Mouse (Mus musculus): ENCODE measurements around the gene Plekha5. TPM values are rescaled to one million over a fixed set of nuclear protein-coding genes. Genes with fewer than 3 reads are reported as not detected.
A peak's percentile ranks its signal among the peaks of the same experiment; 100 is the strongest.
"Not testable (repeated sequence)": the region's sequence is repeated elsewhere in the genome, so short reads cannot be mapped to it uniquely, and the experiment has no call there.

Gene Plekha5
- polyA plus RNA-seq, 1 experiment from 2014 or later, result 30.1 TPM

- H3K36me3 ChIP-seq (ENCODE audit: control insufficient read depth, insufficient read depth, low read length), result no peaks in the 10 kb centered on the region; the same call in 1 of the 2 replicates
- WGBS, result 75% methylated on average over 4 of the region's 4 CpGs
- no peak overlapping the region for H3K4me2 ChIP-seq (ENCODE audit: low read depth, low read length)
- no peak overlapping the region for H3K27ac ChIP-seq (ENCODE audit: low read length)
- H3K4me1 ChIP-seq (ENCODE audit: control insufficient read depth, insufficient read depth, low read length), result peaks cover 18% of the 10 kb centered on the region
- no peak overlapping the region for H3K9ac ChIP-seq (ENCODE audit: low read depth, low read length)
- ATAC-seq, result no peak
- H3K27me3 ChIP-seq (replicated peaks; ENCODE audit: control insufficient read depth, insufficient read depth, low read length), result no peaks in the 10 kb centered on the region
- no peaks in the 10 kb centered on the region for H3K9me3 ChIP-seq (ENCODE audit: control insufficient read depth, low read length)
- H3K4me3 ChIP-seq (ENCODE audit: low read length), result no peak overlapping the region
Observed at GRCm38 (mm10) chr6:140523600-140523999, 99.7 kb downstream of the Plekha5 start.

- no peak for ATAC-seq
- H3K4me3 ChIP-seq (ENCODE audit: low read length), result no peak overlapping the region
- H3K4me1 ChIP-seq (ENCODE audit: control insufficient read depth, insufficient read depth, low read length), result no peaks in the 10 kb centered on the region
- no peak overlapping the region for H3K27ac ChIP-seq (ENCODE audit: low read length)
- 87% methylated on average over 6 of the region's 6 CpGs for WGBS
- no peak overlapping the region for H3K4me2 ChIP-seq (ENCODE audit: low read depth, low read length)
- H3K9me3 ChIP-seq (ENCODE audit: control insufficient read depth, low read length), result no peaks in the 10 kb centered on the region
- H3K36me3 ChIP-seq (ENCODE audit: control insufficient read depth, insufficient read depth, low read length), result no peaks in the 10 kb centered on the region; the same call in 1 of the 2 replicates
- no peak overlapping the region for H3K9ac ChIP-seq (ENCODE audit: low read depth, low read length)
- no peaks in the 10 kb centered on the region for H3K27me3 ChIP-seq (replicated peaks; ENCODE audit: control insufficient read depth, insufficient read depth, low read length)
Observed at GRCm38 (mm10) chr6:140528414-140528813, 104.6 kb downstream of the Plekha5 start.

- 100% methylated on average over 1 of the region's 1 CpGs for WGBS
- ATAC-seq; H3K9me3 ChIP-seq (ENCODE audit: control insufficient read depth, low read length); H3K4me2 ChIP-seq (ENCODE audit: low read depth, low read length); H3K4me3 ChIP-seq (ENCODE audit: low read length); H3K27me3 ChIP-seq (replicated peaks; ENCODE audit: control insufficient read depth, insufficient read depth, low read length); H3K36me3 ChIP-seq (ENCODE audit: control insufficient read depth, insufficient read depth, low read length); H3K4me1 ChIP-seq (ENCODE audit: control insufficient read depth, insufficient read depth, low read length); H3K9ac ChIP-seq (ENCODE audit: low read depth, low read length); H3K27ac ChIP-seq (ENCODE audit: low read length): not testable (repeated sequence)
Observed at GRCm38 (mm10) chr6:140532858-140533257, 109.0 kb downstream of the Plekha5 start.

GRCm38 (mm10) chr6:140533606-140534005, 109.8 kb downstream of the Plekha5 start:
- H3K4me1 ChIP-seq (ENCODE audit: control insufficient read depth, insufficient read depth, low read length), result no peaks in the 10 kb centered on the region
- no peaks in the 10 kb centered on the region for H3K9me3 ChIP-seq (ENCODE audit: control insufficient read depth, low read length)
- no peak for ATAC-seq
- H3K36me3 ChIP-seq (ENCODE audit: control insufficient read depth, insufficient read depth, low read length), result peaks cover under 1% of the 10 kb centered on the region; the same call in 1 of the 2 replicates
- H3K27ac ChIP-seq (ENCODE audit: low read length), result no peak overlapping the region
- H3K4me3 ChIP-seq (ENCODE audit: low read length), result no peak overlapping the region
- WGBS, result 91% methylated on average over 5 of the region's 5 CpGs
- H3K27me3 ChIP-seq (replicated peaks; ENCODE audit: control insufficient read depth, insufficient read depth, low read length), result no peaks in the 10 kb centered on the region
- no peak overlapping the region for H3K4me2 ChIP-seq (ENCODE audit: low read depth, low read length)
- no peak overlapping the region for H3K9ac ChIP-seq (ENCODE audit: low read depth, low read length)

- Histone ChIP-seq H3K4me1 (ENCODE audit: control insufficient read depth, insufficient read depth, low read length) (no peaks in the 10 kb centered on the region), H3K4me3 (ENCODE audit: low read length) (no peak overlapping the region), H3K4me2 (ENCODE audit: low read depth, low read length) (no peak overlapping the region), H3K9ac (ENCODE audit: low read depth, low read length) (no peak overlapping the region), H3K27ac (ENCODE audit: low read length) (no peak overlapping the region), H3K36me3 (ENCODE audit: control insufficient read depth, insufficient read depth, low read length) (peaks cover 5% of the 10 kb centered on the region; the same call in 1 of the 2 replicates), H3K27me3 (replicated peaks; ENCODE audit: control insufficient read depth, insufficient read depth, low read length) (no peaks in the 10 kb centered on the region), H3K9me3 (ENCODE audit: control insufficient read depth, low read length) (no peaks in the 10 kb centered on the region)
- 79% methylated on average over 8 of the region's 8 CpGs for WGBS
- ATAC-seq, result no peak
Observed at GRCm38 (mm10) chr6:140535504-140535903, 111.7 kb downstream of the Plekha5 start.

- Histone ChIP-seq H3K27ac (ENCODE audit: low read length) (no peak overlapping the region), H3K36me3 (ENCODE audit: control insufficient read depth, insufficient read depth, low read length) (peaks cover 5% of the 10 kb centered on the region; the same call in 1 of the 2 replicates), H3K4me2 (ENCODE audit: low read depth, low read length) (no peak overlapping the region), H3K9me3 (ENCODE audit: control insufficient read depth, low read length) (no peaks in the 10 kb centered on the region), H3K4me1 (ENCODE audit: control insufficient read depth, insufficient read depth, low read length) (0 out of 2 replicates have a peak, but pooled peaks cover 6% of the 10 kb centered on the region), H3K4me3 (ENCODE audit: low read length) (no peak overlapping the region), H3K9ac (ENCODE audit: low read depth, low read length) (no peak overlapping the region), H3K27me3 (replicated peaks; ENCODE audit: control insufficient read depth, insufficient read depth, low read length) (no peaks in the 10 kb centered on the region)
- 93% methylated on average over 3 of the region's 3 CpGs for WGBS
- no peak for ATAC-seq
Observed at GRCm38 (mm10) chr6:140541919-140542318, 118.1 kb downstream of the Plekha5 start.

GRCm38 (mm10) chr6:140543005-140543794, 119.3 kb downstream of the Plekha5 start:
- Histone ChIP-seq H3K4me3 (ENCODE audit: low read length) (no peak overlapping the region), H3K9ac (ENCODE audit: low read depth, low read length) (no peak overlapping the region), H3K4me1 (ENCODE audit: control insufficient read depth, insufficient read depth, low read length) (peaks cover 16% of the 10 kb centered on the region; the same call in 1 of the 2 replicates), H3K27ac (ENCODE audit: low read length) (no peak overlapping the region), H3K36me3 (ENCODE audit: control insufficient read depth, insufficient read depth, low read length) (peaks cover 5% of the 10 kb centered on the region; the same call in 1 of the 2 replicates), H3K4me2 (ENCODE audit: low read depth, low read length) (no peak overlapping the region), H3K27me3 (replicated peaks; ENCODE audit: control insufficient read depth, insufficient read depth, low read length) (no peaks in the 10 kb centered on the region), H3K9me3 (ENCODE audit: control insufficient read depth, low read length) (no peaks in the 10 kb centered on the region)
- no peak for ATAC-seq
- 82% methylated on average over 11 of the region's 11 CpGs for WGBS

- Histone ChIP-seq H3K9me3 (ENCODE audit: control insufficient read depth, low read length) (no peaks in the 10 kb centered on the region), H3K27me3 (replicated peaks; ENCODE audit: control insufficient read depth, insufficient read depth, low read length) (no peaks in the 10 kb centered on the region), H3K9ac (ENCODE audit: low read depth, low read length) (peak overlapping the region; percentile 16; the same call in 1 of the 2 replicates), H3K36me3 (ENCODE audit: control insufficient read depth, insufficient read depth, low read length) (0 out of 2 replicates have a peak, but pooled peaks cover 3% of the 10 kb centered on the region), H3K27ac (ENCODE audit: low read length) (peak overlapping the region; percentile 79), H3K4me1 (ENCODE audit: control insufficient read depth, insufficient read depth, low read length) (peaks cover 18% of the 10 kb centered on the region; the same call in 1 of the 2 replicates), H3K4me2 (ENCODE audit: low read depth, low read length) (no peak overlapping the region), H3K4me3 (ENCODE audit: low read length) (no peak overlapping the region)
- peak; percentile 33 for ATAC-seq
- WGBS, result 73% methylated on average over 8 of the region's 8 CpGs
Observed at GRCm38 (mm10) chr6:140546095-140546494, 122.2 kb downstream of the Plekha5 start.

GRCm38 (mm10) chr6:140546648-140547201, 122.9 kb downstream of the Plekha5 start:
- Histone ChIP-seq H3K4me1 (ENCODE audit: control insufficient read depth, insufficient read depth, low read length) (peaks cover 18% of the 10 kb centered on the region; the same call in 1 of the 2 replicates), H3K27ac (ENCODE audit: low read length) (peak overlapping the region; percentile 79), H3K27me3 (replicated peaks; ENCODE audit: control insufficient read depth, insufficient read depth, low read length) (no peaks in the 10 kb centered on the region), H3K4me2 (ENCODE audit: low read depth, low read length) (peak overlapping the region; percentile 13; the same call in 1 of the 2 replicates), H3K9me3 (ENCODE audit: control insufficient read depth, low read length) (no peaks in the 10 kb centered on the region), H3K36me3 (ENCODE audit: control insufficient read depth, insufficient read depth, low read length) (0 out of 2 replicates have a peak, but pooled peaks cover 3% of the 10 kb centered on the region), H3K4me3 (ENCODE audit: low read length) (no peak overlapping the region), H3K9ac (ENCODE audit: low read depth, low read length) (no peak overlapping the region)
- WGBS, result 35% methylated on average over 12 of the region's 12 CpGs
- peak; percentile 76 for ATAC-seq

Measured in intestine, embryonic 16.5 days (tissue).